Mouse (Mus musculus) thymus, adult 2 months (tissue): ENCODE measurements around the gene Pard6b.

Source experiments
- CTCF ChIP-seq: fragments of 200-500 bp; IDR thresholded peaks from 2 replicates; pipeline ENCODE4 v1.5.1; 2012; ENCODE audit warnings: mild to moderate bottlenecking, control low read depth, low read length, moderate library complexity, borderline replicate concordance; ENCODE audit not compliant: control insufficient read depth, poor library complexity, insufficient read depth; ENCODE audit errors: extremely low read depth
- POLR2A ChIP-seq: fragments of 200-500 bp; IDR thresholded peaks from 2 replicates; pipeline ENCODE4 v1.6.1; 2012; ENCODE audit warnings: mild to moderate bottlenecking, low read length, control low read depth, moderate library complexity; ENCODE audit not compliant: control insufficient read depth, poor library complexity, insufficient read depth; ENCODE audit errors: extremely low read depth

DNA sequence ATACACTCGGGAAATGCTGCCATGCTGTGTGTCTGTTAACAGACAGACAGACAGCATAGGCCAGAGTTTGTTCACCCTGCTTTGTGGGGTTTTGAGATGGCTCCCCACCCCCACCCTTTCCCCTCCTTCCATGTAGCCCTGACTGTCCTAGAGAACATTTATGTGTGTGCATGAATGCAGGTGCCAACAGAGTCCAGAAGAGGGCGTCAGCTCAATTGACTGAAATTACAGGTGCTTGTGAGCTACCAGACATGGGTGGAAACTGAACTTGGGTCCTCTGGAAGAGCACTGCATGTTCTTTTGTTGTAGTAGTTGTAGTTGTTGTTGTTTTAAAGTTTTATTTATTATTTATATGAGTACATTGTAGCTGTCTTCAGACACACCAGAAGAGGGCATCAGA lies 2.8 kb downstream of the Pard6b start:
- TF ChIP-seq POLR2A, result no peak
- TF ChIP-seq CTCF, result no peak
